Mouse (Mus musculus) MEL (cell line): Measurements from ENCODE around the gene Rasgef1b. TPM values are rescaled to one million over a fixed set of nuclear protein-coding genes. Genes with fewer than 3 reads are reported as not detected.

Source experiments
- DNase-seq: peaks from one replicate; pipeline ENCODE4 v3.0.0; 2011; ENCODE audit warnings: low read depth, low spot score
- H3K27ac ChIP-seq: 2 replicates; pipeline ENCODE4 v1.5.1; 2012; ENCODE audit warnings: low read depth, mild to moderate bottlenecking, control low read depth, low read length, moderate library complexity; ENCODE audit not compliant: control insufficient read depth
- H3K27me3 ChIP-seq, 2 experiments: fragments of 150-350 bp in 1 of 2; sonication (generic) in 1 of 2; 2 replicates each; pipeline ENCODE4 v1.6.1; 2012; ENCODE audit warnings: low read length in 2 of 2, mild to moderate bottlenecking in 2 of 2, improper control_type of control experiment in 1 of 2, moderate library complexity in 1 of 2; ENCODE audit not compliant: insufficient read depth in 2 of 2, control insufficient read depth in 1 of 2
- H3K36me3 ChIP-seq, 2 experiments: 2 replicates each; pipeline ENCODE4 v1.6.1; 2012 to 2014; ENCODE audit warnings: low read length in 2 of 2, improper control_type of control experiment in 1 of 2, inconsistent platforms in 1 of 2, mild to moderate bottlenecking in 1 of 2; ENCODE audit not compliant: insufficient read depth in 2 of 2, control insufficient read depth in 1 of 2
- H3K4me1 ChIP-seq, 2 experiments: fragments of 150-350 bp in 1 of 2; sonication (generic) in 1 of 2; 2 replicates each; pipeline ENCODE4 v1.6.1; 2012; ENCODE audit warnings: low read length in 2 of 2, improper control_type of control experiment in 1 of 2, mild to moderate bottlenecking in 1 of 2; ENCODE audit not compliant: insufficient read depth in 2 of 2, control insufficient read depth in 1 of 2
- H3K4me3 ChIP-seq, 2 experiments: fragments of 150-350 bp in 1 of 2; sonication (generic) in 1 of 2; 2 replicates each; pipeline ENCODE4 v1.5.1; 2012; ENCODE audit warnings: low read depth in 2 of 2, low read length in 2 of 2, mild to moderate bottlenecking in 2 of 2, moderate library complexity in 2 of 2, control low read depth in 1 of 2, improper control_type of control experiment in 1 of 2; ENCODE audit not compliant: control insufficient read depth in 1 of 2, insufficient read depth in 1 of 2
- H3K79me2 ChIP-seq: 2 replicates; pipeline ENCODE4 v1.6.1; 2012; ENCODE audit warnings: mild to moderate bottlenecking, low read length, moderate library complexity; ENCODE audit not compliant: control insufficient read depth, poor library complexity, insufficient read depth
- H3K9ac ChIP-seq: 2 replicates; pipeline ENCODE4 v1.6.1; 2012; ENCODE audit warnings: low read depth, mild to moderate bottlenecking, control low read depth, low read length, moderate library complexity; ENCODE audit not compliant: control insufficient read depth, poor library complexity, severe bottlenecking
- H3K9me3 ChIP-seq: fragments of 150-350 bp; sonication (generic); replicated peaks from 2 replicates; pipeline ENCODE4 v1.6.1; 2012; ENCODE audit warnings: mild to moderate bottlenecking, low read length, improper control_type of control experiment, moderate library complexity; ENCODE audit not compliant: insufficient read depth
- BHLHE40 ChIP-seq: IDR thresholded peaks from 2 replicates; pipeline ENCODE4 v1.6.1; 2012; ENCODE audit warnings: low read depth, mild to moderate bottlenecking, inconsistent platforms, low read length, improper control_type of control experiment, borderline replicate concordance
- CHD2 ChIP-seq: IDR thresholded peaks from 2 replicates; pipeline ENCODE4 v1.6.1; 2011; ENCODE audit warnings: low read length, improper control_type of control experiment
- E2F4 ChIP-seq: IDR thresholded peaks from 2 replicates; pipeline ENCODE4 v1.6.1; 2011; ENCODE audit warnings: low read depth, low read length, improper control_type of control experiment, borderline replicate concordance
- ELF1 ChIP-seq: IDR thresholded peaks from 2 replicates; pipeline ENCODE4 v1.6.1; 2014; ENCODE audit warnings: low read depth, mild to moderate bottlenecking, inconsistent platforms, low read length, improper control_type of control experiment, moderate library complexity
- JUND ChIP-seq: IDR thresholded peaks from 2 replicates; pipeline ENCODE4 v1.6.1; 2011; ENCODE audit warnings: low read depth, mild to moderate bottlenecking, improper control_type of control experiment, low read length
- KAT2A ChIP-seq: conservative IDR thresholded peaks from 2 replicates; pipeline ENCODE4 v1.6.1; 2012; ENCODE audit warnings: low read depth, low read length, improper control_type of control experiment, inconsistent platforms
- MAFK ChIP-seq: IDR thresholded peaks from 2 replicates; pipeline ENCODE4 v1.6.1; 2011; ENCODE audit warnings: low read depth, mild to moderate bottlenecking, low read length, improper control_type of control experiment, borderline replicate concordance
- MEF2A ChIP-seq: IDR thresholded peaks from 2 replicates; pipeline ENCODE4 v1.6.1; 2014; ENCODE audit warnings: low read depth, mild to moderate bottlenecking, inconsistent platforms, low read length, improper control_type of control experiment; ENCODE audit not compliant: poor library complexity, insufficient replicate concordance, severe bottlenecking; ENCODE audit errors: extremely low read depth
- MXI1 ChIP-seq: IDR thresholded peaks from 2 replicates; pipeline ENCODE4 v1.6.1; 2011; ENCODE audit warnings: mild to moderate bottlenecking, low read depth, low read length, improper control_type of control experiment
- MYC ChIP-seq: IDR thresholded peaks from 2 replicates; pipeline ENCODE4 v1.6.1; 2011; ENCODE audit warnings: low read depth, mild to moderate bottlenecking, low read length, improper control_type of control experiment, moderate library complexity
- NRF1 ChIP-seq: IDR thresholded peaks from 2 replicates; pipeline ENCODE4 v1.6.1; 2014; ENCODE audit warnings: low read depth, mild to moderate bottlenecking, inconsistent platforms, low read length, improper control_type of control experiment, moderate library complexity; ENCODE audit not compliant: poor library complexity, insufficient read depth, severe bottlenecking
- POLR2AphosphoS2 ChIP-seq: IDR thresholded peaks from 2 replicates; pipeline ENCODE4 v1.6.1; 2011; ENCODE audit warnings: low read length, improper control_type of control experiment
- RCOR1 ChIP-seq: IDR thresholded peaks from 2 replicates; pipeline ENCODE4 v1.6.1; 2012; ENCODE audit warnings: low read depth, mild to moderate bottlenecking, inconsistent platforms, low read length, improper control_type of control experiment
- SMC3 ChIP-seq: IDR thresholded peaks from 2 replicates; pipeline ENCODE4 v1.6.1; 2011; ENCODE audit warnings: low read depth, low read length, improper control_type of control experiment
- TBP ChIP-seq: IDR thresholded peaks from 2 replicates; pipeline ENCODE4 v1.8.0; 2011; ENCODE audit warnings: low read depth, low read length, improper control_type of control experiment
- TCF12 ChIP-seq: IDR thresholded peaks from 2 replicates; pipeline ENCODE4 v1.6.1; 2014; ENCODE audit warnings: low read depth, mild to moderate bottlenecking, inconsistent platforms, low read length, improper control_type of control experiment, moderate library complexity
- ZC3H11A ChIP-seq: IDR thresholded peaks from 2 replicates; pipeline ENCODE4 v1.6.1; 2012; ENCODE audit warnings: low read depth, mild to moderate bottlenecking, inconsistent platforms, low read length, improper control_type of control experiment
- ZKSCAN1 ChIP-seq: IDR thresholded peaks from 2 replicates; pipeline ENCODE4 v1.6.1; 2012; ENCODE audit warnings: low read depth, mild to moderate bottlenecking, inconsistent platforms, low read length, improper control_type of control experiment, moderate library complexity
- ZMIZ1 ChIP-seq: IDR thresholded peaks from 2 replicates; pipeline ENCODE4 v1.6.1; 2012; ENCODE audit warnings: low read depth, mild to moderate bottlenecking, inconsistent platforms, low read length, improper control_type of control experiment, moderate library complexity
- ZNF384 ChIP-seq: IDR thresholded peaks from 2 replicates; pipeline ENCODE4 v1.6.1; 2012; ENCODE audit warnings: low read depth, mild to moderate bottlenecking, inconsistent platforms, low read length, improper control_type of control experiment
- polyA plus RNA-seq, 2 experiments: library from polyadenylated mRNA; stranded (reverse) in 1 of 2; unstranded in 1 of 2; fragments of >175 nt in 1 of 2; fragments of >200 nt in 1 of 2; gene quantifications; 2 replicates each; pipeline versions ENCODE4 v1.2.1 to v1.2.4; 2012; ENCODE audit warnings: low replicate concordance in 2 of 2, low read depth in 1 of 2; ENCODE audit not compliant: insufficient read length in 2 of 2, insufficient read depth in 1 of 2, missing spikeins in 1 of 2
- total RNA-seq: library from RNA; depleted of rRNA; stranded (reverse); fragments of 300-350 nt; gene quantifications from 2 replicates; pipeline ENCODE4 v1.2.3, GENCODE M21; 2012

The Rasgef1b gene
- total and polyA plus RNA-seq, 3 experiments, result not detected

- no peaks in the 10 kb centered on the region for H3K79me2 ChIP-seq
- no peaks in the 10 kb centered on the region for H3K4me1 ChIP-seq
- no peaks in the 10 kb centered on the region for H3K9me3 ChIP-seq
- no peak for TF ChIP-seq TCF12
- TF ChIP-seq SMC3, result no peak
- no peak for TF ChIP-seq NRF1
- no peak for TF ChIP-seq BHLHE40
- no peak for TF ChIP-seq RCOR1
- TF ChIP-seq ZNF384, result no peak
- TF ChIP-seq CHD2, result no peak
- no peak for TF ChIP-seq MAFK
- no peak for TF ChIP-seq MYC
- no peak for TF ChIP-seq POLR2AphosphoS2
- TF ChIP-seq ELF1, result no peak
- TF ChIP-seq ZMIZ1, result no peak
- TF ChIP-seq ZC3H11A, result no peak
- TF ChIP-seq E2F4, result no peak
- TF ChIP-seq MXI1, result no peak
- no peak for TF ChIP-seq JUND
- no peak for TF ChIP-seq KAT2A
- TF ChIP-seq ZKSCAN1, result no peak
- TF ChIP-seq TBP, result no peak
- TF ChIP-seq MEF2A, result no peak
- DNase-seq, result no peak
- no peaks in the 10 kb centered on the region for H3K36me3 ChIP-seq
- no peak overlapping the region for H3K9ac ChIP-seq
- H3K27me3 ChIP-seq, result no peaks in the 10 kb centered on the region
- no peak overlapping the region for H3K27ac ChIP-seq
- no peak overlapping the region for H3K4me3 ChIP-seq
These were observed 513.4 kb downstream of the Rasgef1b start for GRCm38 (mm10) chr5:99215207-99216157.
